Mouse (Mus musculus) left cerebral cortex, adult 2 months (tissue): ENCODE results near the gene Plekha6. TPM values are rescaled to one million over a fixed set of nuclear protein-coding genes. Genes with fewer than 3 reads are reported as not detected.
A peak's percentile ranks its signal among the peaks of the same experiment; 100 is the strongest.

Source experiments
- DNase-seq, 2 experiments: peaks; one replicate each; pipeline ENCODE4 v3.0.0; 2021 to 2022; ENCODE audit warnings: low spot score in 2 of 2, mixed read lengths in 1 of 2; ENCODE audit errors: extremely low spot score in 1 of 2
- H3K27ac ChIP-seq: fragments of 200-600 bp; 2 replicates; pipeline ENCODE4 v1.8.1; 2022
- H3K4me3 ChIP-seq: fragments of 200-600 bp; 2 replicates; pipeline ENCODE4 v1.8.1; 2022
- CTCF ChIP-seq: fragments of 200-600 bp; IDR thresholded peaks from 2 replicates; pipeline ENCODE4 v1.8.1; 2022; ENCODE audit warnings: antibody characterized with exemption, mild to moderate bottlenecking, moderate library complexity
- intact Hi-C: fragments of 180-260 bp; cut with DNase I; formaldehyde crosslinking; loops from one replicate; pipeline ENCODE4 v1.15.1; 2025
- total RNA-seq, 2 experiments: library from RNA; stranded (reverse); gene quantifications; 2 replicates each; pipeline ENCODE4 v1.2.3; 2021

Gene Plekha6
- total RNA-seq, 2 experiments from 2014 or later, result 94.2 to 96.3 TPM

DNA sequence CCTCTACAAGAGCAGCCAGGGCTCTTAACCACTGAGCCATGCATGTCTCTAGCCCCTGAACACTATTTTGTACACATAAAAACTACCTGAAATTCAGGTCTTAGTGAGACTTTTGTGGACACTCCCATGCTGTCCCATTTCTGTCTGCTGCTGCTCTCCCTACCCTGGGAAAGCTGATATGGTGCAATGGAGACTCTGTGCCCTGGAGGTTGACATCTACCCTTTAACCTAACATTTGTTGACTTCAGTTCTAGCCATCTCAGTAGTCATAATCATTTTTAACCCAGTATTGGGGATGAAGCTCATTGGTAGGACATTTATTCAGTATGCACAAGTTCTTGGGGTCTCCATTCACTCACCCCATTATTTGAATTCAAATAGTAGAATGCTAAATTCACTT lies 60.7 kb downstream of the Plekha6 start:
- intact Hi-C loops, result no loop called here
- TF ChIP-seq CTCF, result no peak
- Histone ChIP-seq H3K4me3 (no peak overlapping the region), H3K27ac (no peak overlapping the region)
- DNase-seq, result no peak

- DNase-seq, result no peak
- Histone ChIP-seq H3K4me3 (no peak overlapping the region), H3K27ac (no peak overlapping the region)
- intact Hi-C loops, result no loop called here
- TF ChIP-seq CTCF, result no peak
These were observed 61.1 kb downstream of the Plekha6 start for GRCm38 (mm10) chr1:133225137-133225536.

DNA sequence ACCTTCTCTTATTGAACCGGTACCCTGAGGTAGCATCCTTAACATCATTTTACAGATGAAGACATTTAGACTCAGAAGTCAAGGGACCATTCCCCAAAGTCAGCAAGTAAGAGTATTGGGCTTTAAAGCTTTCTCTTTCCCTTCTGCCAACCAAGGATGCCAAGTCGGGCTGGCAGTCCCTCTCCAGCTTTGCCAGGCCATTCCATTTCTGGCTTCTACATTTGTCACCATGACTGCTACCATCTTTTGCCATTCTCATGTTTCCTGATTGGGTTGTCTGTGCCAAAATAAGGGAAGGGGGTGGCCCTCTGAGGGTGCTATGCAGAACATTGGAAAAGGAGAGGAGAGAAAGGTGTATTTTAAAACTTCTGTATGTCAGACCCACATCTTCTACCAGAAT lies 61.6 kb downstream of the Plekha6 start:
- Histone ChIP-seq H3K4me3 (no peak overlapping the region), H3K27ac (peak overlapping the region; percentile 41; the same call in 1 of the 2 replicates)
- TF ChIP-seq CTCF, result no peak
- DNase-seq, result no peak
- intact Hi-C loops, result no loop called here

GRCm38 (mm10) chr1:133225963-133226660 lies 62.1 kb downstream of the Plekha6 start:
- DNase-seq, result peak; percentile 53 to 61
- no peak overlapping the region for H3K4me3 ChIP-seq
- H3K27ac ChIP-seq, result peak overlapping the region; percentile 41; the same call in 1 of the 2 replicates
- TF ChIP-seq CTCF, result peak; percentile 60
- intact Hi-C loops, result loop anchor here (1.0 to 2.0 kb wide), 2 partner anchors 44 to 77 kb away; no protein-coding TSS in a partner anchor

DNA sequence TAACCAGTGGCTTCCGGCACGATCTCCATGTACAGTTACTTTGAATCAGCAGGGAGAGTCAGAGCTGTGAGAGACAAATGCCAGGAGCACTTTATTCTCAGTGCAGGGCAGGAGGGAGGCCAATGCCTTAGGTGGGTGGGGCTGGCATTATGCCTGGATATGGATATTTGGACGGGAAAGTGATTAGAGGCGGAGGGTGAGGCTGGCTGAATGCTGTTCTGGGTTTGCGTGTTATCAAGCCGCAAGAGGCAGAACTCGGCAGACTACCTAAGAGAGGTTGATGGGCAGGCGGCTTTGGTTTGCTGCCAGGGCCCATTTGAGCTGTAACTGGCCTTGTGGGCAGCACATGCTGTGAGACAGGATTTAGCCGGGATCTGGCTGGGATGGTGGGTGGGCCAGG lies 62.9 kb downstream of the Plekha6 start:
- TF ChIP-seq CTCF, result no peak
- Histone ChIP-seq H3K4me3 (no peak overlapping the region), H3K27ac (peak overlapping the region; percentile 41)
- DNase-seq, result peak; percentile 31 to 65
- intact Hi-C loops, result loop anchor here (1.0 to 2.0 kb wide), 2 partner anchors 45 to 76 kb away; no protein-coding TSS in a partner anchor

DNA sequence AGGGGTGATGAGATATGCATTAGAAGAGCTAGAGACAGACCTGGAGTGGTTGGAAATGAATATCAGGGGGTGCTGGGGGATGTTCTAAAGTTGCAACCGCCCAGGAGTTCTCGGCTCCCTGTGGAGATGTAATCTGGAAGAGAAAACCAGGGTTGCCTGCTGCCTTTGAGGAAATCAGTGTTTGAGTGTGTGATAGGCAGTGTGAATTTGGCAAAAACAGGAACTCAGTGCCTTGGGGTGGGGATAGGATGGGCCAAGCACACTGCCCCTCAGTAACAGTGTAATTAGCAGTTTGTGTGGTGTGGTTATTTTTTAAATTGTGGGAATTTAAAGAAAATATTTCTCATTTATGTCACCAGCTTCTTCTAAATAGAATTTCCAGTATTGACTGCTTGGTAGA lies 63.4 kb downstream of the Plekha6 start:
- no peak for TF ChIP-seq CTCF
- DNase-seq, result no peak
- intact Hi-C loops, result loop anchor here (2.0 kb wide), 1 partner anchor 75 kb away; no protein-coding TSS in a partner anchor
- peak overlapping the region; percentile 41 for H3K27ac ChIP-seq
- no peak overlapping the region for H3K4me3 ChIP-seq

GRCm38 (mm10) chr1:133228809-133229487 lies 64.9 kb downstream of the Plekha6 start:
- Histone ChIP-seq H3K4me3 (no peak overlapping the region), H3K27ac (no peak overlapping the region)
- intact Hi-C loops, result no loop called here
- no peak for TF ChIP-seq CTCF
- no peak for DNase-seq

DNA sequence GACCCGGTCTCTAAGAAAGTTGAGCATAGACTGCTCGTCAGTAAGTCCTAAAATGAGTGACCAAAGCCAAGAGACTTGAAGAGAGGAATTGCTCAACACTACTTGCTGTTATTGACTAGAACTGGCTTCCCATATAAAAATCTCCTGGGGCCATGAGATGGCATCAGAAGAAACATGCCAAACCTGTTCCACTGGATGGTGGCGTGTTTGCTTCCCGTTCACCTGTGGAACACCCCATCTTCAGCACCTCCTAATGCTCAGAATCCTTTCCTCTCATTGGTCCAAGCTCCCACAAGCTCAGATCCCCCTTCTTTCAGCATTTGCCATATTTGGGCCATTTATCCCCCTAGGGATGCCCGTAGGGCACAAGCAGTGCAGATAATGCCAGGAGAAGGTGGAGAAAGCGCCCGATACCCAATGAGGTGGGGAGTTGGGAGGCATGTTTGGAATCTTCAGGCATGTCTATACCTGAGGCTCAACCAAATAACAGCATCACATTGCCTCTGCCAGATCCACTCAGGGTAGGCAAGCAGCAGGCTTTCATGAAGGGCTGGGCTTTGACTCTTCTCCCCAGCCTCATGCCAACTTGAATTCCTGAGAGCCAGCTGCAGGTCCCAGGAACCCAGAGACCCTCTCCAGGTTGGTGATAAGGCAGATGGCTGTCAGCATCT lies 67.6 kb downstream of the Plekha6 start:
- Histone ChIP-seq H3K27ac (no peak overlapping the region), H3K4me3 (no peak overlapping the region)
- no peak for DNase-seq
- TF ChIP-seq CTCF, result no peak
- intact Hi-C loops, result no loop called here

GRCm38 (mm10) chr1:133235909-133236308 lies 71.9 kb downstream of the Plekha6 start:
- intact Hi-C loops, result loop anchor here (5.0 kb wide), 1 partner anchor 131 kb away; no protein-coding TSS in a partner anchor
- DNase-seq, result no peak
- no peak overlapping the region for H3K4me3 ChIP-seq
- H3K27ac ChIP-seq, result no peak overlapping the region
- no peak for TF ChIP-seq CTCF

- no peak for TF ChIP-seq CTCF
- H3K4me3 ChIP-seq, result no peak overlapping the region
- peak overlapping the region; percentile 63 for H3K27ac ChIP-seq
- intact Hi-C loops, result loop anchor here (5.0 kb wide), 1 partner anchor 130 kb away; no protein-coding TSS in a partner anchor
- no peak for DNase-seq
These were observed 72.9 kb downstream of the Plekha6 start for GRCm38 (mm10) chr1:133236693-133237440.

DNA sequence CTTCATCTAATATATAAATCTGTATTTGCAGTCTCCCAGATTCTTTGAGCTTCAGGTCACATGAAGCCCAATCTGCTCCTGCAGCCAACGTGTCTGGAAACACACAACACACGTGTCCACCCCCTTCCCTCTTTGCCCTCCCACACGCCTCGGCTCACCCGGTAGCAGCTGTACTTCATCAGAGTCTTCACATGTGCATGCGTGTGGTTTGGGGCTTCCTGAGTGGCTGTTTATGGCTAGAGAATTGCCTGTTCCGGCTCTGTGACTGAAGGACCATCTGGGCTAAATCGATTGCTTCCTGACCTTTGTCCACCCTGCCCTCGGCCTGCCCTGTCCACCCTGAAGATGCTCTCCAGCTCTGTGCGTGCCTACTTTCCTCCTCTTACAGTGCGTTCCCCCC lies 73.7 kb downstream of the Plekha6 start:
- Histone ChIP-seq H3K27ac (peak overlapping the region; percentile 65), H3K4me3 (no peak overlapping the region)
- DNase-seq, result peak in 1 of 2 experiments; percentile 51
- intact Hi-C loops, result loop anchor here (5.0 kb wide), 1 partner anchor 130 kb away; no protein-coding TSS in a partner anchor
- no peak for TF ChIP-seq CTCF
